Comparison of ENCODE assay signal across 10 mouse cellular contexts in genomic region chr5:143047586-143047985, GRCm38 (mm10).
DNase-seq lines count a peak whose midpoint lies in the region; ATAC-seq lines count a peak whose summit lies in the region.
"Had no signal": no experiment of that assay in that cellular context is flagged by ENCODE, and none has a peak within 500 bp of the region (broad histone marks: within the 10 kb centered on the region; RNA-seq: fewer than 3 reads in every experiment).

No protein-coding gene starts in this region.

- H3K36me3 ChIP-seq in heart, embryonic 15.5 days: no peaks in the 10 kb centered on the region; the same call in 1 of the 2 replicates
- H3K36me3 ChIP-seq in forebrain, embryonic 14.5 days (ENCODE audit: control insufficient read depth, insufficient read depth, low read length): no peaks in the 10 kb centered on the region
- H3K36me3 ChIP-seq in midbrain, embryonic 11.5 days (ENCODE audit: control insufficient read depth, insufficient read depth, low read length): no peaks in the 10 kb centered on the region; the same call in 1 of the 2 replicates

- H3K4me1 ChIP-seq in heart, embryonic 15.5 days (replicated peaks): peaks cover 49% of the 10 kb centered on the region
- H3K4me1 ChIP-seq in forebrain, embryonic 14.5 days (ENCODE audit: control insufficient read depth, insufficient read depth, low read length): peaks cover 21% of the 10 kb centered on the region
- H3K4me1 ChIP-seq in midbrain, embryonic 11.5 days (ENCODE audit: control insufficient read depth, insufficient read depth, low read length): peaks cover 7% of the 10 kb centered on the region; the same call in 1 of the 2 replicates

- no peak overlapping the region for H3K4me2 ChIP-seq in heart, embryonic 15.5 days
- H3K4me2 ChIP-seq in forebrain, embryonic 14.5 days (ENCODE audit: low read length): no peak overlapping the region
- no peak overlapping the region for H3K4me2 ChIP-seq in midbrain, embryonic 11.5 days
- H3K4me2 ChIP-seq: limb, embryonic 13.5 days had no signal

- DNase-seq in heart, adult 9 months (ENCODE audit: low spot score in 2 of 2): no peak
- peak; percentile 80 for DNase-seq in 416B (ENCODE audit: low read depth)
- DNase-seq in forebrain, embryonic 14.5 days (ENCODE audit: low spot score): no peak
- DNase-seq in midbrain, embryonic 11.5 days (ENCODE audit: low spot score, missing footprints): peak; percentile 37
- no peak for DNase-seq in thymus, adult 18-20 months
- DNase-seq in thymus, postnatal 25 days: no peak
- no peak for DNase-seq in left cerebral cortex, adult 8-10 months (ENCODE audit: low spot score in 2 of 2)
- DNase-seq: cerebellum, postnatal 36 days had no signal

- peak overlapping the region; percentile 76 for H3K27ac ChIP-seq in heart, embryonic 15.5 days
- H3K27ac ChIP-seq in forebrain, embryonic 14.5 days (ENCODE audit: low read depth, low read length): peak overlapping the region; percentile 86; the same call in 1 of the 2 replicates
- H3K27ac ChIP-seq in midbrain, embryonic 11.5 days (ENCODE audit: low read depth, low read length): no peak overlapping the region

- H3K9me3 ChIP-seq in heart, embryonic 15.5 days (replicated peaks): no peaks in the 10 kb centered on the region
- H3K9me3 ChIP-seq in forebrain, embryonic 14.5 days (replicated peaks; ENCODE audit: control insufficient read depth, low read length): no peaks in the 10 kb centered on the region
- H3K9me3 ChIP-seq in midbrain, embryonic 11.5 days (ENCODE audit: control insufficient read depth, low read length): no peaks in the 10 kb centered on the region
- H3K9me3 ChIP-seq: limb, embryonic 13.5 days had no signal

- 81% methylated on average over 1 of the region's 1 CpGs for WGBS in heart, embryonic 15.5 days
- WGBS in forebrain, embryonic 14.5 days: 90% methylated on average over 1 of the region's 1 CpGs
- WGBS in midbrain, embryonic 11.5 days: 90% methylated on average over 1 of the region's 1 CpGs

- H3K9ac ChIP-seq in heart, embryonic 15.5 days: no peak overlapping the region
- H3K9ac ChIP-seq in forebrain, embryonic 14.5 days (ENCODE audit: low read length): no peak overlapping the region
- H3K9ac ChIP-seq in midbrain, embryonic 11.5 days (ENCODE audit: low read length): no peak overlapping the region
- H3K9ac ChIP-seq: limb, embryonic 13.5 days had no signal

- H3K4me3 ChIP-seq in heart, embryonic 15.5 days: no peak overlapping the region
- H3K4me3 ChIP-seq in forebrain, embryonic 14.5 days (ENCODE audit: low read depth, low read length): no peak overlapping the region
- no peak overlapping the region for H3K4me3 ChIP-seq in midbrain, embryonic 11.5 days (ENCODE audit: low read depth, low read length)
- H3K4me3 ChIP-seq: limb, embryonic 13.5 days had no signal

- H3K27me3 ChIP-seq in heart, embryonic 15.5 days: no peaks in the 10 kb centered on the region
- no peaks in the 10 kb centered on the region for H3K27me3 ChIP-seq in forebrain, embryonic 14.5 days (replicated peaks; ENCODE audit: control insufficient read depth, insufficient read depth, low read length)
- H3K27me3 ChIP-seq in midbrain, embryonic 11.5 days (ENCODE audit: control insufficient read depth, insufficient read depth, low read length): no peaks in the 10 kb centered on the region
- H3K27me3 ChIP-seq: limb, embryonic 13.5 days had no signal

- ATAC-seq in heart, embryonic 15.5 days (replicated peaks; ENCODE audit: insufficient number of reproducible peaks, insufficient read depth, low FRiP score, low read depth): no peak
- no peak for ATAC-seq in forebrain, embryonic 14.5 days
- ATAC-seq in midbrain, embryonic 11.5 days (ENCODE audit: low FRiP score): no peak

Comparison
In these comparisons a context has a peak if more than half of its experiments do, and no peak if none do; other contexts are left out.
1. DNase-seq: peak in 416B (single experiment) and midbrain, embryonic 11.5 days (single experiment); none in heart, adult 9 months (0 of 2), forebrain, embryonic 14.5 days (single experiment), thymus, adult 18-20 months (0 of 2), thymus, postnatal 25 days (single experiment) and left cerebral cortex, adult 8-10 months (0 of 2).